Mouse (Mus musculus): ENCODE measurements around the gene Arl3.

The Arl3 gene

DNA sequence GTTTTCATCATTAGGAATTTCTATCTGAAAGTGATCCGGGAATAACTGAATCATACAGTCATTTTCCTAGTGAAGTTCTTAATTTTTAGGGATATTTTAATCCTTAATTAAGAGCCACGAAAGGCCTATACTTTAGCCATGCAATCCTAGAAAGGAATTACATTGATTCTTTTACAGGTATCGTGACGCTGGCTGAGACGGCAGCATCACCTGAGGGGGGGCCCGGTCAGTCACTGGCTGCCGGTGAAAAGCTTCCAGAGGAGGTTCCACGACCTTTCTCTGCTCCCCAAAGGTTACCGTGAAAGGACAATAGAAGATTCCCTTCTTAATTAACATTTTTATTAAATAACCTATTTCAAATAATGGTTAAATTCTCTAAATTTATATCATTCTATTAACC lies 35.6 kb downstream of the Arl3 start:
- intact Hi-C loops (cut with DNase I) = loop anchor here (10.0 kb wide), 1 partner anchor 133 kb away; no protein-coding TSS in a partner anchor

DNA sequence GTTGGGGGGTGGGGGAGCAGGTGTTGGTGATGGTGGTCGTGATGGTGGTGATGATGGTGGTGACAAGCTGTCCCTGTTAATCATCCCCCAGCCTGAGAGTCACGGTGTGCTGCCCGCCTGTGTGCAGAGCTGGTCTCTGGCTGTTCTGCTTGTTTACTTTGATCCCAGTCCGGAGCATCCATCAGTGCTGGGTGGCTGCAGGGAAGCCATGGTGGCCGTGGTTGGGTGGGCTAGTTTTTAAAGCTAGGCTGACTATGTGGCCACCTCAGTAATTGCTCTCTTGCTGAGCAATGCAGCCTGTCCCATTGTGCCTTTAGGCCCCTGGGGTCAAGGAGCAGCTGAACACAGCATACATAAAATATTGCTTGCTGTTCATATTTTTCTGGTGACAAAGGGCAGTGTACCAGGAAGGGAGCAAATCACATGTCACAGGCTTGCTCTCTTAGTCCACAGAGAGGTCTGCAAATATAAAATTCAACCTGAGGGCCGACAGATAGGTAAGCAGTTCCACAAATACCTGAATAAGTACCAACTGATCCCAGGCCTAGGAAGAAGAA lies 38.4 kb downstream of the Arl3 start:
- intact Hi-C loops (cut with DNase I) = loop anchor here (10.0 kb wide), 1 partner anchor 130 kb away; no protein-coding TSS in a partner anchor

DNA sequence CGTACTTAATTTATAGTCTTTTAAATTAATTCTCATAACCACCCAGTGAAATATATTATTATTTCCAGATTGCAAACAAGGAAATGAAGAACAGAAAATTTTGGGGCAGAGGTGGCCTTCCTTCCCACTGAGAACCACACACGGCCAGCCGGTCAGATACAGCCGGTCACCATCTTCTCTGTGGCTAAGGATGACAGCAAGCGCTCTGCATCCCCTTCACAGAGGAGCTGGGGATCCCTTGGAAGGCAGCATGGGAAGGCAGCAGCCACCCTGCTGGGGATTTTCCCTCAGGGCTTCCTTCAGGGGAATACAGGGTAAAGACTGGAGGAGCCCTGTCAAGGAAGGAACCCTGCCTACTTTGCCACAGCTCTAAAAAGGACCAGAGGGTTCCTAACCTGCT lies 39.5 kb downstream of the Arl3 start:
- intact Hi-C loops (cut with DNase I) = loop anchor here (10.0 kb wide), 1 partner anchor 129 kb away; no protein-coding TSS in a partner anchor

- intact Hi-C loops (cut with DNase I) = loop anchor here (10.0 kb wide), 1 partner anchor 128 kb away; no protein-coding TSS in a partner anchor
Measured at GRCm38 (mm10) chr19:46533066-46533465, 39.9 kb downstream of the Arl3 start.

GRCm38 (mm10) chr19:46532031-46532688 lies 40.8 kb downstream of the Arl3 start:
- intact Hi-C loops (cut with DNase I) = loop anchor here (10.0 kb wide), 1 partner anchor 127 kb away; no protein-coding TSS in a partner anchor

DNA sequence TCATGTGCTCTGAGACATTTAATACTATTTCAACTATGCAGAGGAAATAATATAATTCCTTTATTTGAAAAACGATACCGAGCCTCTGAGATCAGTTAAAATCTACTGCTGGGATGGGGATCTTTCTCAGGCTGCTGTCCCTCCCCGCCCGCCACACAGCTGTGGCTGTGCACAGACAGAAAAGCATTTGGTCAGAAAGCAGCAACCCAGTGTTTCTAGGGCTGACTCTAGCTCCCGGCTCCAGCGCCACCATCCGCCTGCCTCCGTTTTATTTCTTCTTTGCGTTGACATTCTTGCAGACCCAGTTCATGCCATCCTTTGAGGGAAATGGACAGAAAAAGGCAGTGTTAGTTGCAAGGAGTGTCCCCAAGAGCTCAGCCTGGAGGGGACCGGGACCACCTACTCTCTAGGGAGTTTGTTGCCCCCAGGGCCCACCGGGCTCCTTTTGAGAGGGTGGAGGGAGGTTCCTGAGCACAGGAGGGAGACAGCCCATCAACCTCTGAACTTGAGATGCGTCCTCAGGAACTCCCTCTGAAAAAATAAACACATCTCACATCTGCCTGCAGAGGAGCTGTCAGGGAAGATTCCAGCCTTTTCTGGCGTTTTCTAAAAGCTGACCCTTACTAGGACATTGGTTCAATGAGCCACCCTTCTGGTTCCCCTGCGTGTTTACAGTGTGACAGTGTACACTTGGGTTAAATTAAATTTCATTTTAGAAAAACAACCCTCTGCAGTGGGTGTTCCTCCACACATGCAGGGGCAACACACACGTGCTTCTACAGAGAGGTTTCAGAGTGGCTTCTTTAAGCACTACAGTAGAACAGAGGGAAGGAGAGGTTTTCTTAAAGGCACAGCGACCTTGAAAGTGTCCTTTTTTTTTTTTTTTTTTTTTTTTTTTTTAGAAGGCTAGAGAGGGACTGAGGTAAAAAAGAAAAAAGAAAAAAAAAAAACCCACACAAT lies 41.6 kb downstream of the Arl3 start:
- intact Hi-C loops (cut with DNase I) = loop anchor here (10.0 kb wide), 1 partner anchor 127 kb away; no protein-coding TSS in a partner anchor

DNA sequence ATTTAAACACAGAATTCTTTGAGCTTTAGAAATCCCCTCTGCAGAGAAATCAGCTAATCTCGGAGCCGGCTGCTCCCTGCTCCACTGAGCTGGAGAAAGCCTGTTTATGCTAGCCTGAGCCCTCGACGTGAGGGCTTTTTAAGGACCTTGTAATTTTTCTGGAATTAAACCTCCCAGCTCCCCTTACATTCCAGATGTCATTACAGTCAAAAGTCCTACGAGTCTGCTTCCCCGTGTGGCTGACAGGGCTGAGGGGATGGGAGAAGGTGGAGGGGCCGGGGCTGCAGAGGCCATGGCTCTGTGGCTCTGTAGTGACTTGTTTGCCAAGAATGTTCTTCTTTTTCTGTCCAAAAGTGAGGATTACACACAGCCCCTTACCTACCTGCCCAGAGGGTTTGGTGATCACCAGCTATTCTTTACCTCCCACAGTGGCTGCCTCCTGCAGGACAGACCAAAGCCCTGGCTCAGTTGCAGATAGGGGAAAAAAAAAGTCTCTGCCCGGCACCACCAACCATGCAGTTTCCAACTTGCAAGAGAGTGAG lies 42.5 kb downstream of the Arl3 start:
- intact Hi-C loops (cut with DNase I) = loop anchor here (10.0 kb wide), 1 partner anchor 126 kb away; no protein-coding TSS in a partner anchor

DNA sequence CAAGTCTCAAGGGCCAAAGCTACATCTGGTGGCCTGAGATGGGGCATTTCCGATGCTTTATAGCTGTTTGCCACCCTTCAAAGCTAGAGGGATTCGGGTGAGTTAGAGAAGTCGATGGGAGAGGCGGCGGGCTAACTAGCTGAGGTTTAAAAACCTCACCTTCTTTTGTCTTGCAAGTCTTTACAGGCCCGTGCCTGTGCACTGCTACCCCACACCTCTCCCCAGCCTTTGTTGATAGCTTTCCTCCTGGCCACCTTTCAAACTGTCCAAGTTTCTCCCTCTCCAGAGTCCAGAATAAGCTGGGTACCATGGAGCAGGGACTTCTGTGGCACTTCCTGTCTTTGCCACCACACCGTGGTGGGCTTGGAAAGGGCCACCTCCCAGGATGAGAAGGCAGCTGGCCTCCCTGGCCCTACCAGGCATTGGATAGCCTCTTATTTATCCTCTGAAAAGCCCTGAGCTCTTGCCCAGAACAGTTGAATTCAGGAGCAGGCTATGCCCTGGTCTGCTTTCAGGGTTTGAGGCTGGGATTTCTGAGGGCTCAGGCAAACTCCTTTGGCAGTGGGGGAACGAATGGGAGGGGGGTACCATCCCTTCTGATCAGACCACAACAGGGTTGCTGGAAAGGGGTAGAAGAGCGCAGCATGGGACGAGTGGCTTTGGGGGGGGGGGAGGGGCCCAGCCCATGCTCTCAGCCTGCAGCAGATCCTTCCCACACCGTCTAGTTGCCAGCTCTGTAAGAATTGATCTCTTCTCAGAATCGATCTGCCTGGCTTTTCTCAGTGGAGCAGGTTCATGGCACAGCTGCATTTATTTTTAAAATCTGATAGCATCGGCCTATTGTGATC lies 43.2 kb downstream of the Arl3 start:
- intact Hi-C loops (cut with DNase I) = loop anchor here (10.0 kb wide), 1 partner anchor 125 kb away; no protein-coding TSS in a partner anchor

GRCm38 (mm10) chr19:46528529-46529213 lies 44.3 kb downstream of the Arl3 start:
- intact Hi-C loops (cut with DNase I) = no loop called here

DNA sequence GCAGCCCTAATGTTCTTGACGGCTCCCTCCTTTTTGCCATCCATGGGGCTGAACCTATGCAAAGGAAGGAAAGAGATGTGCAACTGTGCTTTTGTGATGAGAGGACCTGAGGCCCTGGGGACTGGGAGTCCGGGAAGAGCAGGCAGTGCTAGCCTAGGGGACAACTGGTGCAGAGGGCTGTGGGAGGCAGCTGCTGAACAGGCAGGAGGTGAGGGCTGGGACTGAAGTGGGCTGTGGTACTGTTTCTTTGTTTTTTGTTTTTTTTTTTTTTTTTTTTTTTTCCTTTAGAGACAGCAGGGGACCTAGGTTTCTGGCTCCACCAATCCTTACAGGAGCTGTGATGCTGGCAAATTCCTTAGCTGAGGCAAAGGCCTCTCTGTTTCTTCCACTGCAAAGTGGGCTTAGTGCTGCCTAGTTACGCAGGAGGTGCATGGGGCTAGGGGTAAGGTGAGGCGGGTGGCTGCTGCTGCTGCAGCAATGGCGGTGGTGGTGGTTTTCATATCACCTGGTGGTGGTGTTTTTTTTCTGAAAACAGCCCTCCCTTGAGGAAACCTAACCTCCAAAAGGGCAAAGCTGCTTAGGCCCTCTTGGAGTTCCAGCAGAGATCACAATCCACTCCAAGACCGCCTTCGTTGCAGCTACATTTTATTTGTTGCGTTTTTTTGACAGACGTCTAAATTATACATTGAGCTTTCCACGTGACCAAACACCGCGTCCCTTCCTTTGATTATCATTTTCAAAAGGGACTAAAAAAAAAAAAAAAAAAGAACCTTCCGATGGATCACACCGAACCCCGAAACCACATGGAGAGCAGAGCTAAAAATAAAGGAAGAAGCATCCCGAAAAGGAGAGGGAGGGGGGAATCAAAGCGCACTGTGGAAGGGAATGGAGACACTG lies 45.1 kb downstream of the Arl3 start:
- intact Hi-C loops (cut with DNase I) = no loop called here

- intact Hi-C loops (cut with DNase I) = no loop called here
Measured at GRCm38 (mm10) chr19:46525691-46526631, 47.0 kb downstream of the Arl3 start.

DNA sequence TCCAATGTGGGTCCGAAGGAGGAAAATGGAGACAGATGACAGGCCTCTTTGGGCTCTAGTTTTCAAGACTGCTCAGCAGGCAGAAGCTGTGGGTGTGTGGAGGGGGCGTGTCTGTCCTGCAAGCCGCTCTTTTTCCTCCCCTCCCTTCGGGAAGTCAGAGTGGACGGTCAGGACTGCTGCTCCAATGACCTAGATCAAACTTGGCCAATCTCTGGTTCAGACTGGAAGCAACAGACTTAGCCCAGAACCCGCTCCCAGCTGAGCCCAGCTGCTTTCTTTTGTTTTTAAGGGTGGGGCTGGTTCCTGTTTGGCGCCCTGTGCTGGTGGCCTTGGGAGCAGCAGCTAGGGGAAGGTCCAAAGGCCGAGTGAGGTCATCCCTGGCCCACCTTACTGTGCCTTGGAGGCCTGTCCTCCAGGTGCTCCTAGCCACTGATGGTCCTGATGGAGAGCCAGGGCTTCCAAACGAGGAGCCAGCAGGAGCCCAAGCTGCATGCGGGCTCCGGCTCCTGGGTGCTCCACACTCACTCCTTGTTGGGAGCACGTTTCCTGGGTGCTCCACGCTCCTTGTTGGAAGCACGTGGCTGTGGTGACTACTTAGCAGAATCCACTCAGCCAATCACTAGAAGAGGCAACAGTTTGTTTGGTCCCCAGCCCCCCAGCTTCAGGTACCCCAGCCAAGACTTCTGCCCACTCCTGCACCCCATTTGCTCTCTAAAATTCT lies 48.2 kb downstream of the Arl3 start:
- intact Hi-C loops (cut with DNase I) = no loop called here

GRCm38 (mm10) chr19:46524152-46524544 lies 48.9 kb downstream of the Arl3 start:
- intact Hi-C loops (cut with DNase I) = no loop called here

DNA sequence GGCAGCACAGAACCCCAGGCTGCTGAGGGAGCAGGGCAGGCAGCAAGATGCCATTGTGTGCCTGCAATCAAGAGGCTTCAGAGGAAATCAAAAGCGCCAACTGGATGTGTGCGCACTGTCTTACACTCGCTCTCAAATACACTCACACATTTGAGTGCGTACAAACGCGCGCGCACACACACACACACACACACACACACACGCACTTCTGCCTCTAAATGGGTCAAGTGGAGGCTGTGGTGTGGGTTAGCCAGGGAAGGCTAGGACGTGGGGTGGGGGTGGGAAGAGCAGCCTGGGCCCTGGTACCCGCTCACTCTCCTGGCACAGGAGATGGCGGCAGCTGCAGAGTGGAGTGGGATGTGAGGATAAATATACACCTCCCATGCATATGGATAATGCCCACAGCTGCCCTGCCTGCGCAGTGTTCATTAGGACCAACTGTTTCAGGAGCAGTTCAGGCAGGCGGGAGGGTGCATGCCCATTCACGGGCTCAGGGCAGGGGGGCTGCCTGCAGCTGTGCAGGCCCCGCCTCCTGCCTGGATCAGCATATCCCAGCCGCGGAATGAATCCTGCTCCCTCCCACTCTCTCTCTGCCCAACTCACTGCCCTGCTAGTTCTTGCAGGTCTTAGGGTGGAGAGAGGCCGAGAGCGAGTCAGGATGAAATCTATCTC lies 49.4 kb downstream of the Arl3 start:
- intact Hi-C loops (cut with DNase I) = no loop called here

- intact Hi-C loops (cut with DNase I) = no loop called here
Measured at GRCm38 (mm10) chr19:46523131-46523479, 49.9 kb downstream of the Arl3 start.

- intact Hi-C loops (cut with DNase I) = no loop called here
Measured at GRCm38 (mm10) chr19:46522433-46523044, 50.5 kb downstream of the Arl3 start.
